Mouse (Mus musculus) kidney, embryonic 14.5 days (tissue): ENCODE data around the gene Haus5. TPM values are rescaled to one million over a fixed set of nuclear protein-coding genes. Genes with fewer than 3 reads are reported as not detected.

Experiments
- ATAC-seq: fragments of 200-750 bp; cut with Nextera tagmentation; 2 replicates; pipeline ENCODE4 v1.8.0; 2017; ENCODE audit warnings: moderate number of reproducible peaks, mild to moderate bottlenecking, moderate TSS enrichment, moderate library complexity; ENCODE audit not compliant: low FRiP score, low TSS enrichment
- H3K27ac ChIP-seq: fragments of 300-500 bp; sonication (generic); 2 replicates; pipeline ENCODE4 v1.5.1; 2014; ENCODE audit warnings: low read depth, mild to moderate bottlenecking, low read length, moderate library complexity, mixed read lengths
- H3K27me3 ChIP-seq: fragments of 300-500 bp; sonication (generic); 2 replicates; pipeline ENCODE4 v1.6.1; 2014; ENCODE audit warnings: mild to moderate bottlenecking, low read length; ENCODE audit not compliant: control insufficient read depth, insufficient read depth
- H3K36me3 ChIP-seq: fragments of 300-500 bp; sonication (generic); 2 replicates; pipeline ENCODE4 v1.6.1; 2014; ENCODE audit warnings: low read length, mixed read lengths; ENCODE audit not compliant: control insufficient read depth, insufficient read depth
- H3K4me1 ChIP-seq: fragments of 300-500 bp; sonication (generic); 2 replicates; pipeline ENCODE4 v1.6.1; 2014; ENCODE audit warnings: low read length, mixed read lengths; ENCODE audit not compliant: control insufficient read depth, insufficient read depth
- H3K4me2 ChIP-seq: fragments of 300-500 bp; sonication (generic); replicated peaks from 2 replicates; pipeline ENCODE4 v1.6.1; 2014; ENCODE audit warnings: low read depth, mild to moderate bottlenecking, low read length
- H3K4me3 ChIP-seq: fragments of 300-500 bp; sonication (generic); 2 replicates; pipeline ENCODE4 v1.5.1; 2014; ENCODE audit warnings: mild to moderate bottlenecking, low read length
- H3K9ac ChIP-seq: fragments of 300-500 bp; sonication (generic); 2 replicates; pipeline ENCODE4 v1.6.1; 2014; ENCODE audit warnings: low read depth, mild to moderate bottlenecking, low read length, moderate library complexity
- H3K9me3 ChIP-seq: fragments of 300-500 bp; sonication (generic); 2 replicates; pipeline ENCODE4 v1.6.1; 2016; ENCODE audit warnings: low read length; ENCODE audit not compliant: control insufficient read depth
- WGBS: fragments of 180-500 bp; shearing (Covaris S2); extraction: QIAGEN DNeasy Blood & Tissue Kit; methylation state at CpG from one replicate; pipeline ENCODE4 v1.1.7; 2014; 5-methylcytosine and 5-hydroxymethylcytosine counted together
- polyA plus RNA-seq: library from polyadenylated mRNA; unstranded; fragments of >200 nt; fragmentation: Nextera tagmentation; extraction: Ambion mirVana; gene quantifications from 2 replicates; pipeline ENCODE4 v1.2.1, GENCODE M21; 2014

Haus5 gene
- polyA plus RNA-seq, 1 experiment from 2014 or later, result 58.6 TPM

DNA sequence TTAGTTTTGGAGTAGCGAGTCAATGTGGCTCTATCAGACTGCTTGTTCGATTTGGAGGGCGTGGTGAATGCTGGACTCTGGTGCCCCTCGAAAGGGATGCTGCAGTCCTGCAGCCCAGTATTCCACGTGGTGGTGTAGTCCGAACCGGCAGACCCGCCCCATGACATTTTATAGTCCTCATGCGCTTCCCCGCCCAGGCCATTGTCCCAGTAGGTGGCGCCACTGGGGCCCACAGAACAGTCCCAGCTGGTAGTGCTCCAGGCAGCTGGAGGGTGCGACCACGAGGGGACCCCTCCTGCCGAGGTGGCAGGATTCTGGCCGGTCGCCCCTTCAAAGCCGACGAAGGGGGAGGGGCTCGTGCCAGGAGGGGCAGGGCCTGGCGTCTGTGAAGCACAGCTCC, 30.2 kb downstream of the Haus5 start:
- Histone ChIP-seq H3K4me1 (0 out of 2 replicates have a peak, but pooled peaks cover 11% of the 10 kb centered on the region), H3K36me3 (no peaks in the 10 kb centered on the region), H3K27me3 (peaks cover 52% of the 10 kb centered on the region), H3K4me3 (peak overlapping the region; percentile 28), H3K9ac (no peak overlapping the region; the same call in 1 of the 2 replicates), H3K4me2 (peak overlapping the region; percentile 32), H3K9me3 (no peaks in the 10 kb centered on the region), H3K27ac (no peak overlapping the region)
- under 1% methylated on average over 20 of the region's 20 CpGs for WGBS
- peak; percentile 85 for ATAC-seq

DNA sequence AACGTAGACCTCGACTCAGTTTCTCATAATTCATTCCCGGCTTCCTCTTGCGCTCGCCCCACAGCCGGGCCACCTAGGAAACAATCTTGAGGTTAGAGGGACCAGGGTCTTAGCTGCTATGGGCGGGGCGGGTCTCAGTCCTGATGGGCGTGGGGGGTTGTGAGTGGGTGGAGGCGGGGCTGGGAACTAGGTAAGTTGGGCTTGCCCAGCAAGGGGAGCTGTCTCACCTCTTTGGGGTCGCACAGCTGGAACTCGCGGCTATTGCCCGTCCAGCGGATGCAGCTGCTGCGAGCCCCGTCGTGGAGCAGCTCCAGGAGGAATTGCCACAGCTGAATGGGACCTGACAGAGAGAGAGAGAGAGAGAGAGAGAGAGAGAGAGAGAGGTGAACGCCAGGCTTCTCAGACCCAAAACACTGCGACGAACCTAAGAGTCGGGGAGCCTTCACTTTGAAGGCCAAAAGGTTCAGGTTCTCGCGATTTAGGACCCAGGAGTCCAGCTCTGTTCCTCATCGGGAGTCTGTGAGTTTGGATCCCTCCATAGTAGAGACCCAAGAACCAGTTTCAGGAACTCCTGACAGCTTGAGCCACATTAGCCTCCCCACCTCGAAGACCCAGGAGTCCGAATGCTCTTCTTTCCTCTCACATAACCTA, 30.9 kb downstream of the Haus5 start:
- Histone ChIP-seq H3K9ac (no peak overlapping the region), H3K4me2 (no peak overlapping the region), H3K4me1 (0 out of 2 replicates have a peak, but pooled peaks cover 6% of the 10 kb centered on the region), H3K27me3 (peaks cover 54% of the 10 kb centered on the region), H3K4me3 (no peak overlapping the region; the same call in 1 of the 2 replicates), H3K36me3 (no peaks in the 10 kb centered on the region), H3K27ac (no peak overlapping the region), H3K9me3 (no peaks in the 10 kb centered on the region)
- ATAC-seq, result peak; percentile 21; the same call in 1 of the 2 replicates
- 2% methylated on average over 27 of the region's 27 CpGs for WGBS

DNA sequence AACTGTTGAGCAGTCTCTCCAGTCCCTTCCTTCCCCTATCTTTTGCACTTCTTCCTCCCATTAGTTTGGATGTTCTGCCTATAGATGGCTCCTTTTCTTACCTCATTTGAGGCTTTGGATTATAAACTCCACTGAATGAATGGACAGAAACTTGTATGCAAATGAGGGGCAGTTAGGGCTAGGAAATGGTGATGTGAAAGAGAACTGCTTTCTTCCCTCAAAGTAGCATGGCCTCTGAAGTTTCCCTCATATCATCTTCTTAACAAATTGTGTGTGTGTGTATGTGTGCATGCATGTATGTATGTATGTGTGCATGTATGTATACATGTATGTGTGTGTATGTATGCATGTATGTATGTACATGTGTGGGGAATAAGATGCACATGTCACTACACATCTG, 35.8 kb downstream of the Haus5 start:
- no peak overlapping the region for H3K27ac ChIP-seq
- H3K4me2 ChIP-seq, result no peak overlapping the region
- H3K27me3 ChIP-seq, result peaks cover 27% of the 10 kb centered on the region
- no peak overlapping the region for H3K9ac ChIP-seq
- no peaks in the 10 kb centered on the region for H3K9me3 ChIP-seq
- peaks cover 4% of the 10 kb centered on the region; the same call in 1 of the 2 replicates for H3K36me3 ChIP-seq
- ATAC-seq, result no peak
- peaks cover 6% of the 10 kb centered on the region for H3K4me1 ChIP-seq
- no peak overlapping the region for H3K4me3 ChIP-seq

DNA sequence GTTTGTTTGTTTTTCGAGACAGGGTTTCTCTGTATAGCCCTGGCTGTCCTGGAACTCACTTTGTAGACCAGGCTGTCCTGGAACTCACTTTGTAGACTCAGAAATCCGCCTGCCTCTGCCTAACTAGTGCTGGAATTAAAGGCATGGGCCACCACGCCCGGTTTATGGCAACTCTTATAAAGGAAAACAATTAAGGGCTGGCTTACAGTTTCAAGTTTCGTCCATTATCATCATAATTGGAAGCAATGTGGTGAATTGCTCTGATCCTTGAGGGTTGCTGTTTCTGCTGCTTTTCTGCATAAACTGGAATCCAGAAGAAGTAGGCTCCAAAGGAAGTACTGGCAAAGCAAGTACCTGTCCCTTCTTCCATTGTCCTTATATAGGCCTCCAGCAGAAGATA, 38.1 kb downstream of the Haus5 start:
- 85% methylated on average over 5 of the region's 5 CpGs for WGBS
- peaks cover 5% of the 10 kb centered on the region; the same call in 1 of the 2 replicates for H3K27me3 ChIP-seq
- no peak overlapping the region for H3K4me2 ChIP-seq
- ATAC-seq, result no peak
- H3K27ac ChIP-seq, result no peak overlapping the region
- H3K4me1 ChIP-seq, result peaks cover 6% of the 10 kb centered on the region
- H3K36me3 ChIP-seq, result peaks cover 27% of the 10 kb centered on the region
- H3K4me3 ChIP-seq, result no peak overlapping the region
- H3K9me3 ChIP-seq, result no peaks in the 10 kb centered on the region
- no peak overlapping the region for H3K9ac ChIP-seq

DNA sequence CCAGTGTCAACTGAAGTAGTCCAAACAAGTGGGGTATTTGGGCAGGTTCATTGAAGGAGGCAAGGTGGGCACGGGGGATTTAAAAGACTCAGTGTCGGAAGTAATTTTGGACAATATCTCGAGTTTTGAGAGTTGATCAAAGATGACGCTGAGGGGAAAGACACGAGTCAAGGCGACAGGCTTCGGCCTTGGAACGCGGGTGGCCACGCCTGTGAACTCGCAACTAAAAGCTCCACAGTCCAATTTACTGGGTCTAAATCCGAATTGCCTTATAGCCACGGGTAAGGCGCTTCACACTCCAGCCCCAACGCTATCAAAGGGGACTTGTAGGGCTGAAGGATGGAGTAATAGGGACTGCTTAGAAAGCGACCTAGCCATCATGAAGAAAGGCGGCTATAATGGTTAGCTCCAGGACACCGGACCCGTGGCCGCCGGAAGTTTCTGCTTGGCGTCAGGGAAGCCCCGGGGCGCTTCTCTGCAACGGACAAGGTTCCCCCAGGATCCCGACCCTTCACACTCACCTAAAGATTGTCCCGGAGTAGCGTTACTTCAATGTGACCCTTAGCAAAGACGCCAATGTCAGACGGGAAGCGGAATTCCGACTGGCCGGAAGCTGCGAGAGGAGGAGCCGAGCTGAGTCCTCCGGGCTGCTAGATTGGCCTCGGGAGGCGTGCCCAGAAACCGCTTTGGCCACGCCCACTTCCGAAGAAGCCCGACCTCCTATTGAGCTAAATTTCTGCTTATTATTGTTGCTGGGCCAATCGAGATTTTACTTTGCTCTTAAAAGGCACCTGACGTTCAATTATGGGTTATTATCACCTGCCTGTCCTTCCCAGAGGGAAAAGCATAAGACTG, 39.0 kb downstream of the Haus5 start, which contains the start of gene Cox6b1:
Gene Cox6b1, minus strand, starts transcription at position 622 of the 855 bp plus-strand sequence.
- peak; percentile 94 for ATAC-seq
- Histone ChIP-seq H3K36me3 (peaks cover 32% of the 10 kb centered on the region), H3K27ac (no peak within 1 kb of the TSS), H3K4me3 (peak within 1 kb of the TSS; percentile 80), H3K27me3 (peaks cover 3% of the 10 kb centered on the region; the same call in 1 of the 2 replicates), H3K9me3 (no peaks in the 10 kb centered on the region), H3K4me1 (peaks cover 6% of the 10 kb centered on the region), H3K9ac (peak within 1 kb of the TSS; percentile 65), H3K4me2 (peak within 1 kb of the TSS; percentile 80)
- 2% methylated on average over 44 of the region's 44 CpGs for WGBS

DNA sequence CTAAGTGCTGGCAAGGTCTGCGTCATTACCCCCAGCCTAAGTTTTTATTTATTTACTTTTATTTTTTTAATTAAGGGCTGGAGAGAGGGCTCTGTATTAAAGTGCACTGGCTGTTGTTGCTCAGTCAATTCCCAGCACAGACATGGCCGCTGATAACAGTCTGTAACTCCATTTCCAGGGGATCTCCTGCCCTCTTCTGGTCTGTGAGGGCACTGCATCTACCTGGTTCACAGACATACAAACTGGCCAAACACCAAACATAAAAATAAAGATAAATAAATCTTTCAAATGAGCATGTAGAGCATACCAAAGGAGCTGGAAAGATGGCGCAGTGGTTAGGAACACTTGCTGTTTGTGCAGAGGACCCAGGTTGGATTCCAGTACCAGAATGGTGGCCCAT, 45.6 kb downstream of the Haus5 start:
- 84% methylated on average over 3 of the region's 3 CpGs for WGBS
- no peak overlapping the region for H3K4me3 ChIP-seq
- H3K4me2 ChIP-seq, result no peak overlapping the region
- H3K36me3 ChIP-seq, result peaks cover 66% of the 10 kb centered on the region
- no peak overlapping the region for H3K9ac ChIP-seq
- ATAC-seq, result no peak
- no peaks in the 10 kb centered on the region for H3K4me1 ChIP-seq
- H3K9me3 ChIP-seq, result no peaks in the 10 kb centered on the region
- H3K27ac ChIP-seq, result no peak overlapping the region
- H3K27me3 ChIP-seq, result no peaks in the 10 kb centered on the region

DNA sequence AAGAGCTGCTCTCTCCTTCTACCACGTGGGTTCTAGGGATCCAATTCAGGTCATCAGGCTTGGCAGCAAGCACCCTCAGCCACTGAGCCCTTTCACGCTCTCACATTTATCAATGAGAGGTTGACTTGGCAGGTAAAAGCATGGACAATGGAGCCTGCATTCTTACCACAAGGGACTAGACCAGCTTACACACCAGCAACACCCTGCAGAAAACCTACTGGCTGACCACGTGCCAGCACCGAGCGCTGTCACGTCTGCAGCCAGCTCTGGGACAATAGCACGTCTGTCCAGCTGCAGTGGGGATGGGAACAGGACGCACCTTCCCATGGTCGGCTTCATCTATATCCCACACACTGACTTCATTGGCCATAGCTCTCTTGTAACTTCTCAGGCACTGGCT, 46.1 kb downstream of the Haus5 start:
- 95% methylated on average over 9 of the region's 9 CpGs for WGBS
- Histone ChIP-seq H3K36me3 (peaks cover 61% of the 10 kb centered on the region), H3K27me3 (no peaks in the 10 kb centered on the region), H3K9ac (no peak overlapping the region), H3K27ac (no peak overlapping the region), H3K4me1 (no peaks in the 10 kb centered on the region), H3K4me2 (no peak overlapping the region), H3K4me3 (no peak overlapping the region), H3K9me3 (no peaks in the 10 kb centered on the region)
- no peak for ATAC-seq

DNA sequence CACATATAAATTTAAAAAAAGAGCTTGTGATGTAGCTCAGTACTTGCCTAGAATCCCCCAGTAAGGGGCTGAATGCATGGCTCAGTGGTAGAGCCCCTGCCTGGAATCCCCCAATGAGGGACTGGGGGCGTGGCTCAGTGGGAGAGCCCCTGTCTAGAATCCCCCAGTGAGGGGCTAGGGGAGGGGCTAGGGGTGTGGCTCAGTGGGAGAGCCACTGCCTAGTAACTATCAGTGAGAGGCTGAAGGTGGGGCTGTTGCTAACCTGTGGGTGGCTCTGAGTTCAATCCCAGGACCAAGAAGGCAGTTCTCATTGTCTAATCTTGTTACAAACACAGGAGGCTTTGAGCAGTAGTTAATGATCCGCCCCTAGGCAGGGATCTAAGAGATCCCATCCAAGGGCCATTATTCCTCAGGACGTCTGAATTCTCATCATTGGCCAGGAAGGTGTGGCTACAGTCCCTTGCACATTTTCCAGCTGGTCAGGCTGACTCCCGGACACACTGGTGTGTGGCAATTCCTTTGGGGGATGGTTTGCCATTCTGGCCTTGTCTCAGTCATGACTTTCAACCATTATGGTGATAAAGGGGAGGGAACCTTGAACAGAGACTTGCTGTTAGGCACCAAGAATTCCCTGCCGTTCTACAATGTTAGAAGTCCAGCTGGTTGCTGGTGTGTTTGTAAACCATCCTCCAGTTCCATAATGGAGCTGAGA, 49.6 kb downstream of the Haus5 start:
- WGBS, result 63% methylated on average over 5 of the region's 5 CpGs
- 0 out of 2 replicates have a peak, but pooled peaks have one; percentile 10 for ATAC-seq
- H3K4me1 ChIP-seq, result peaks cover 6% of the 10 kb centered on the region
- no peak overlapping the region for H3K4me2 ChIP-seq
- peaks cover 35% of the 10 kb centered on the region for H3K36me3 ChIP-seq
- no peak overlapping the region for H3K27ac ChIP-seq
- H3K27me3 ChIP-seq, result no peaks in the 10 kb centered on the region
- no peak overlapping the region for H3K9ac ChIP-seq
- no peaks in the 10 kb centered on the region for H3K9me3 ChIP-seq
- no peak overlapping the region for H3K4me3 ChIP-seq
